Mouse (Mus musculus) heart, postnatal 14 days (tissue): ENCODE data around the gene Ass1. TPM values are rescaled to one million over a fixed set of nuclear protein-coding genes. Genes with fewer than 3 reads are reported as not detected.

Source experiments
- DNase-seq, 2 experiments: peaks; one replicate each; pipeline ENCODE4 v3.0.0; 2021 to 2022
- intact Hi-C: fragments of 180-260 bp; cut with DNase I; formaldehyde crosslinking; loops from one replicate; pipeline ENCODE4 v1.15.1; 2025
- long read RNA-seq, 2 experiments: library from polyadenylated mRNA; stranded (forward); transcript quantifications; one replicate each; pipeline ENCODE4 v2.0.0; 2021
- total RNA-seq, 2 experiments: library from RNA; stranded (reverse); gene quantifications; 2 replicates each; pipeline ENCODE4 v1.2.3; 2021

Ass1 gene
- 1 to 10 TPM; 3.1 to 3.7 TPM for total RNA-seq
- long read RNA-seq, experiment 1, transcript Ass1-201 (16 exons, 1,696 nt): major isoform, 7 of 7 reads
- long read RNA-seq, experiment 1, partial matches to known transcripts: 0 of 7 reads
- long read RNA-seq, experiment 1, other reads (novel, unspliced or antisense): 0 of 7 reads
- long read RNA-seq, experiment 2, partial matches to known transcripts: 0 of 2 reads
- long read RNA-seq, experiment 2, other reads (novel, unspliced or antisense): 0 of 2 reads

- intact Hi-C loops: no loop called here
Observed at GRCm38 (mm10) chr2:31469931-31470682, at the start of gene Ass1. Gene Ass1 (plus strand): TSS chr2:31470207.

GRCm38 (mm10) chr2:31420914-31421313, 49.1 kb upstream of the Ass1 start:
- intact Hi-C loops: no loop called here
- DNase-seq: no peak

More at GRCm38 (mm10) chr2:31469931-31470682, at the start of gene Ass1:
- peak; percentile 66 to 75 for DNase-seq

- DNase-seq: no peak
- intact Hi-C loops: no loop called here
Observed at GRCm38 (mm10) chr2:31422576-31422975, 47.4 kb upstream of the Ass1 start.

- intact Hi-C loops: no loop called here
- no peak for DNase-seq
Observed at GRCm38 (mm10) chr2:31431477-31431876, 38.5 kb upstream of the Ass1 start.

- no peak for DNase-seq
- intact Hi-C loops: loop anchor here (1.0 kb wide), 1 partner anchor 38 kb away; no protein-coding TSS in a partner anchor
Observed at GRCm38 (mm10) chr2:31434746-31435145, 35.3 kb upstream of the Ass1 start.

GRCm38 (mm10) chr2:31435567-31435966, 34.4 kb upstream of the Ass1 start:
- intact Hi-C loops: loop anchor here (1.0 kb wide), 1 partner anchor 37 kb away; no protein-coding TSS in a partner anchor

GRCm38 (mm10) chr2:31437480-31438245, 32.3 kb upstream of the Ass1 start:
- intact Hi-C loops: no loop called here
- DNase-seq: no peak

More at GRCm38 (mm10) chr2:31435567-31435966, 34.4 kb upstream of the Ass1 start:
- peak; percentile 40 to 53 for DNase-seq

GRCm38 (mm10) chr2:31439576-31439975, 30.4 kb upstream of the Ass1 start:
- intact Hi-C loops: no loop called here

GRCm38 (mm10) chr2:31442480-31443160, 27.4 kb upstream of the Ass1 start:
- DNase-seq: peak; percentile 14 to 21
- intact Hi-C loops: no loop called here

More at GRCm38 (mm10) chr2:31439576-31439975, 30.4 kb upstream of the Ass1 start:
- DNase-seq: no peak

GRCm38 (mm10) chr2:31446036-31446435, 24.0 kb upstream of the Ass1 start:
- no peak for DNase-seq
- intact Hi-C loops: no loop called here

- intact Hi-C loops: no loop called here
- no peak for DNase-seq
Observed at GRCm38 (mm10) chr2:31446456-31446855, 23.6 kb upstream of the Ass1 start.

GRCm38 (mm10) chr2:31447536-31447935, 22.5 kb upstream of the Ass1 start:
- intact Hi-C loops: no loop called here
- DNase-seq: no peak

GRCm38 (mm10) chr2:31448756-31449440, 21.1 kb upstream of the Ass1 start:
- no peak for DNase-seq
- intact Hi-C loops: no loop called here

- intact Hi-C loops: no loop called here
- DNase-seq: peak; percentile 48 to 70
Observed at GRCm38 (mm10) chr2:31449441-31449815, 20.6 kb upstream of the Ass1 start.

GRCm38 (mm10) chr2:31449902-31450301, 20.1 kb upstream of the Ass1 start:
- DNase-seq: no peak
- intact Hi-C loops: no loop called here

GRCm38 (mm10) chr2:31450661-31451060, 19.3 kb upstream of the Ass1 start:
- intact Hi-C loops: no loop called here
- no peak for DNase-seq

- no peak for DNase-seq
- intact Hi-C loops: no loop called here
Observed at GRCm38 (mm10) chr2:31451530-31451929, 18.5 kb upstream of the Ass1 start.

GRCm38 (mm10) chr2:31453011-31453410, 17.0 kb upstream of the Ass1 start:
- intact Hi-C loops: no loop called here
- no peak for DNase-seq

GRCm38 (mm10) chr2:31453559-31454177, 16.3 kb upstream of the Ass1 start:
- intact Hi-C loops: no loop called here
- DNase-seq: peak; percentile 24 to 46
